In the genomic region with DNA sequence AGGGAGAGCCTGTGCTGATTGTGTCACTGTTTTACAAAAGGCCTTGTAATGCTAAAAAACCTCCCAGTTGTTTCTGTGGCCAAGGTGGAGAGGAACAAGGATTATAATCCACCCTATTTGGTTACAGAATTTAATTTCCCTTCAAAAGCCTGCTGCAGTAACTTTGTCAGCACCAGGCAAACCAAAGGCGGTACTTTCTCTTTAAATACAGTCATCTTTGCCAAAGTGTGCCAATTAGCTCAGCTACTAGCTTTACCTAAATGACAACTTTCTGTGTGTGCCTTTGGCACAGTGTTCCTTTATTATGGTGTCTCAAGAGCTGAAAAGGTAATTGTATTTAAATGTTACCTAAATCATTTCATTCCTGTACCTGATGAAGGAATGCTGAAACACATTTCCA, we compare ENCODE assay signal across 20 mouse cellular contexts.
"Had no signal": no experiment of that assay in that cellular context is flagged by ENCODE, and none has a peak within 500 bp of the region (broad histone marks: within the 10 kb centered on the region; RNA-seq: fewer than 3 reads in every experiment).

No protein-coding gene starts in this region.

- DNase-seq: liver, postnatal 0 days; lung, adult 2 months; lung, postnatal 14 days; lung, postnatal 36 days; midbrain, embryonic 14.5 days; retina, postnatal 1 day; right cerebral cortex, adult 18-20 months; right cerebral cortex, postnatal 25 days; right cerebral cortex, postnatal 4 days; spleen, adult 18-20 months; thymus, adult 18-20 months; thymus, postnatal 14 days; thymus, postnatal 36 days had no signal

- H3K9ac ChIP-seq: liver, postnatal 0 days; lung, embryonic 15.5 days; midbrain, embryonic 12.5 days; neural tube, embryonic 12.5 days had no signal

- H3K27me3 ChIP-seq: lung, embryonic 15.5 days; megakaryocyte, embryonic 14.5 days; midbrain, embryonic 12.5 days; neural tube, embryonic 12.5 days had no signal

- ATAC-seq: liver, postnatal 0 days; lung, postnatal 0 days; midbrain, embryonic 16.5 days had no signal

- H3K4me1 ChIP-seq: lung, embryonic 15.5 days; megakaryocyte, embryonic 14.5 days; midbrain, embryonic 12.5 days; neural tube, embryonic 12.5 days had no signal

- H3K27ac ChIP-seq: lung, embryonic 15.5 days; macrophage; midbrain, embryonic 12.5 days; neural tube, embryonic 12.5 days had no signal

- H3K4me2 ChIP-seq: lung, embryonic 15.5 days; midbrain, embryonic 12.5 days; neural tube, embryonic 12.5 days had no signal

- H3K4me3 ChIP-seq: lung, embryonic 15.5 days; megakaryocyte, embryonic 14.5 days; midbrain, embryonic 12.5 days; neural tube, embryonic 12.5 days had no signal

- H3K9me3 ChIP-seq: lung, embryonic 15.5 days; midbrain, embryonic 12.5 days; neural tube, embryonic 12.5 days had no signal

- H3K36me3 ChIP-seq: lung, embryonic 15.5 days; midbrain, embryonic 12.5 days; neural tube, embryonic 12.5 days had no signal
